Mouse (Mus musculus): ENCODE measurements at regions not wholly inside any gene's neighbourhood (a gene's known extent, or its start where the extent isn't known, plus 50 kb on each side); places are given as distances from the start of the nearest gene placed in this dataset.

DNA sequence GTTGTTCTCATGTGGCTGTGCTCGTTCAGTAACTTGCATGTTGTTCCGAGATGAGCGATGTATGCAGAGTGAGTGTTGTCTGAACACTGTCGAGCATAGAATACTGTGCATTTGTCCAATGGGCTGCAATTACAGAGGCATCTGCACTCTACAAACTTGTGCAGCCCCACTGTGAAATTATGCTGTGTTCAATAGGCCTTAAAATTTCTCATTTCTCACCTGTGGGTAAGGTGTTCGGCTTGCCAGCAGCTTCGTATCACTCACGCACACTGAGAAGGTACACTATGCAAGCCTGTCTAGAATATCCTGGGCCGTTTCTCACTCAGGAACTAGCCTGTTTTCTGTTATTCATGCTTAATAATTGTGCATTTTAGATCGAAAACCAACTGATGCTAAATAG lies 479.8 kb downstream of the Tmem182 start:
- WGBS = 89% methylated on average over 9 of the region's 9 CpGs
- Histone ChIP-seq H3K9me3 (ENCODE audit: control insufficient read depth, low read depth, low read length) (no peaks in the 10 kb centered on the region), H3K27ac (ENCODE audit: low read length) (no peak overlapping the region), H3K4me2 (replicated peaks; ENCODE audit: low read depth, low read length) (no peak overlapping the region), H3K4me1 (ENCODE audit: control insufficient read depth, insufficient read depth, low read length) (no peaks in the 10 kb centered on the region), H3K27me3 (ENCODE audit: control insufficient read depth, insufficient read depth, low read length) (no peaks in the 10 kb centered on the region), H3K9ac (replicated peaks; ENCODE audit: low read depth, low read length) (no peak overlapping the region), H3K4me3 (ENCODE audit: low read depth, low read length) (no peak overlapping the region), H3K36me3 (ENCODE audit: control insufficient read depth, insufficient read depth, low read length) (no peaks in the 10 kb centered on the region)
- no peak for ATAC-seq (ENCODE audit: insufficient number of reproducible peaks, insufficient read depth, low FRiP score, low read depth)

- no peak for ATAC-seq (ENCODE audit: insufficient number of reproducible peaks, insufficient read depth, low FRiP score, low read depth)
- H3K27ac ChIP-seq (ENCODE audit: low read length) = no peak overlapping the region
- H3K4me3 ChIP-seq (ENCODE audit: low read depth, low read length) = no peak overlapping the region
- H3K27me3 ChIP-seq (ENCODE audit: control insufficient read depth, insufficient read depth, low read length) = no peaks in the 10 kb centered on the region
- H3K4me1 ChIP-seq (ENCODE audit: control insufficient read depth, insufficient read depth, low read length) = no peaks in the 10 kb centered on the region
- H3K36me3 ChIP-seq (ENCODE audit: control insufficient read depth, insufficient read depth, low read length) = no peaks in the 10 kb centered on the region
- no peaks in the 10 kb centered on the region for H3K9me3 ChIP-seq (ENCODE audit: control insufficient read depth, low read depth, low read length)
- H3K4me2 ChIP-seq (replicated peaks; ENCODE audit: low read depth, low read length) = no peak overlapping the region
- WGBS = 87% methylated on average over 9 of the region's 9 CpGs
- no peak overlapping the region for H3K9ac ChIP-seq (replicated peaks; ENCODE audit: low read depth, low read length)
Observed at GRCm38 (mm10) chr1:41286221-41286620, 480.8 kb downstream of the Tmem182 start.

DNA sequence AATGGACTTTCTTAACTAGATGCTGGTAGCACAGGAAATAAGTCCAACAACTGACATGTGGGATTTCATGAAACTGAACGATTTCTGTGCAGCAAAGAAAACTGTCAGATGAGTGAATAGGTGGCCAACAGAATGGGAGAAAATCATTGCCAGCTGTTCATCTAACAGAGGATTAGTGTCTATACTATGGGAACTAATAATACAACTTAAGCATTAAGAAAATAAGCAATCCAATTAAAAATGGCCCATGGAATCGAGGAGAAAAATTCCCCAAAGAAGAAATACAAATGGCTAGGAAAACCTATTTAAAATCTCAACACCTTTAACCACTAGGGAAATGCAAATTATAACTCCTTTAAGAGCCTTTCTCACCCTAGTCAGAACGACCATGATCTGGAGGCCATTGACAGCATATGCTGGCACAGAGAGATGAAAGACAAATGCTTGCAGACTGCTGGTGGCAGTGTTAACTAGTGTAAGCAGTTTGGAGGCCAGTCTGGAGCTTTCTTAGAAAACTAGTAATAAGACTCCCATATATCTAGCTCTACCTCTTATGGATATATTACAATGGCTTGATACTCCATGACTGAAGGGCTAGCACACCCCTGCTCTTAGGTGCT lies 521.6 kb downstream of the Tmem182 start:
- no peak overlapping the region for H3K27ac ChIP-seq (ENCODE audit: low read length)
- H3K4me1 ChIP-seq (ENCODE audit: control insufficient read depth, insufficient read depth, low read length) = no peaks in the 10 kb centered on the region
- H3K27me3 ChIP-seq (ENCODE audit: control insufficient read depth, insufficient read depth, low read length) = no peaks in the 10 kb centered on the region
- H3K4me3 ChIP-seq (ENCODE audit: low read depth, low read length) = no peak overlapping the region
- H3K36me3 ChIP-seq (ENCODE audit: control insufficient read depth, insufficient read depth, low read length) = no peaks in the 10 kb centered on the region
- H3K9ac ChIP-seq (replicated peaks; ENCODE audit: low read depth, low read length) = no peak overlapping the region
- 50% methylated on average over 3 of the region's 3 CpGs for WGBS
- ATAC-seq (ENCODE audit: insufficient number of reproducible peaks, insufficient read depth, low FRiP score, low read depth) = no peak
- no peaks in the 10 kb centered on the region for H3K9me3 ChIP-seq (ENCODE audit: control insufficient read depth, low read depth, low read length)
- H3K4me2 ChIP-seq (replicated peaks; ENCODE audit: low read depth, low read length) = no peak overlapping the region

DNA sequence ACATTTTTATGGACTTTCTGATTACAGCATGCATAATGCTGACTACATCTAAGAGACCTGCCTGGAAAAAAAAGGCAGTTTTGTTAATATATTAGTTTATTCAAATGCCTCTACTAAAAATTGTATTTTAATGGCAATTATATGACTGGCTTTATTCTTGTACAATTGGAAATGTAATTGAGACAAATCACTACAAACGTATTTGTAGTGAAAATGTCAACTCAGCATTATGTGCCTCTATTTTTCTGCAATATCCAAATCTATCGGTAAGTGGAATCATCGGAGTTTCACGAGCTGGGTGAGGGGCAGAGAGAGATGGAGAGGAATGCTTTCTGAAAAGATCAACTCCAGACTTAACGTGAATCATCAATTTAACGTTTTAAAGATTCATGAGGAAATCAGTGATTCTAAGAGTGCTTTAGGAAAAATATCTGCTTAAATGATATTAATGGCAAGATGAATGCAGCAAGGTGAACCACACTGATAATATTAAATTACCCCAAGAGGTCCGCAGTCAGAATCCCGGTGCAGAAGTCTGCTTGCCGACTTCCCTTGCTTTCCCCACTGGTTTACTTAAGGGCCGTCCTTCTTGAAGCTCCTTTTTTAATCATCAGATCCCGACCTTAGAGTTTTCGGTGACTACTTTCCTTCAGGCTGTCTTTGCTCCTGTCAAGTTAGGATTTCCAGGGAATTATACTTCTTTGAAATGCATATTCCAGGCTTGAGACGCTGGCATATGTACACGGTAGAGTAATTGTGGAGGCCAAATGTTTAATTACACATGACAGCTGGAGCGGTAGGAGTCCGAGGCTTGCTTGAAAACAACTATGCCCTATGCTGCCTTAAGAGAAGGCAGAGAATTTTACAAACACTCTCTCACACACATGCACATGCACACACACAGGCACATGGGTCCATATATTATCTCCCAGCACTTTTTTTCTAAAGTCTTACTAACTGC lies 544.7 kb downstream of the Tmem182 start:
- no peak for ATAC-seq (ENCODE audit: insufficient number of reproducible peaks, insufficient read depth, low FRiP score, low read depth)

DNA sequence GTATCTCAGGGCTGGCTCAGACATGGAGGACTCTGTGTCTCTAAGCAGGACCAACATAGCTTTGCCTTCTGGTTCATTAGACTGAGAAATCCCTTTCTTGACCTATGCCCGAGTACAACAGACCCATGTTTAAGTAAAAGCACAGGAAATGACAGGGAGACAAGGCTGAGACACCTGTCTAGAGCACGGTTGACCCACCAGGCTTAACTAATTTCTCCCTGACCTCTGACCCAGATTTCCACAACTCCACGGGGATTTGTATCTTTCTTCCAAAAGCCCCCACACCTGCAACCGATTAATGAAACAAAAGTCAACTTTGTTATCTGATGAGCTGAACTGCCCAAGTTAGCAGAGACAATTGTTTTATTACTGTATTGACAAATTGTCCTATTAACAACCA lies 553.7 kb downstream of the Tmem182 start:
- Histone ChIP-seq H3K9ac (replicated peaks; ENCODE audit: low read depth, low read length) (no peak overlapping the region), H3K27ac (ENCODE audit: low read length) (no peak overlapping the region), H3K4me2 (replicated peaks; ENCODE audit: low read depth, low read length) (no peak overlapping the region), H3K4me3 (ENCODE audit: low read depth, low read length) (no peak overlapping the region), H3K27me3 (ENCODE audit: control insufficient read depth, insufficient read depth, low read length) (no peaks in the 10 kb centered on the region), H3K36me3 (ENCODE audit: control insufficient read depth, insufficient read depth, low read length) (no peaks in the 10 kb centered on the region), H3K9me3 (ENCODE audit: control insufficient read depth, low read depth, low read length) (no peaks in the 10 kb centered on the region), H3K4me1 (ENCODE audit: control insufficient read depth, insufficient read depth, low read length) (no peaks in the 10 kb centered on the region)
- no peak for ATAC-seq (ENCODE audit: insufficient number of reproducible peaks, insufficient read depth, low FRiP score, low read depth)
- WGBS = 15% methylated on average over 4 of the region's 4 CpGs

More for the DNA sequence above, 544.7 kb downstream of the Tmem182 start:
- Histone ChIP-seq H3K4me1 (ENCODE audit: control insufficient read depth, insufficient read depth, low read length) (no peaks in the 10 kb centered on the region), H3K4me3 (ENCODE audit: low read depth, low read length) (no peak overlapping the region), H3K27ac (ENCODE audit: low read length) (no peak overlapping the region), H3K36me3 (ENCODE audit: control insufficient read depth, insufficient read depth, low read length) (no peaks in the 10 kb centered on the region), H3K27me3 (ENCODE audit: control insufficient read depth, insufficient read depth, low read length) (no peaks in the 10 kb centered on the region), H3K4me2 (replicated peaks; ENCODE audit: low read depth, low read length) (no peak overlapping the region), H3K9ac (replicated peaks; ENCODE audit: low read depth, low read length) (no peak overlapping the region), H3K9me3 (ENCODE audit: control insufficient read depth, low read depth, low read length) (no peaks in the 10 kb centered on the region)
- 68% methylated on average over 16 of the region's 16 CpGs for WGBS

GRCm38 (mm10) chr1:41361512-41361911 lies 556.1 kb downstream of the Tmem182 start:
- ATAC-seq (ENCODE audit: insufficient number of reproducible peaks, insufficient read depth, low FRiP score, low read depth) = no peak
- Histone ChIP-seq H3K4me1 (ENCODE audit: control insufficient read depth, insufficient read depth, low read length) (no peaks in the 10 kb centered on the region), H3K4me2 (replicated peaks; ENCODE audit: low read depth, low read length) (no peak overlapping the region), H3K36me3 (ENCODE audit: control insufficient read depth, insufficient read depth, low read length) (no peaks in the 10 kb centered on the region), H3K9me3 (ENCODE audit: control insufficient read depth, low read depth, low read length) (no peaks in the 10 kb centered on the region), H3K27ac (ENCODE audit: low read length) (no peak overlapping the region), H3K27me3 (ENCODE audit: control insufficient read depth, insufficient read depth, low read length) (no peaks in the 10 kb centered on the region), H3K9ac (replicated peaks; ENCODE audit: low read depth, low read length) (no peak overlapping the region), H3K4me3 (ENCODE audit: low read depth, low read length) (no peak overlapping the region)
- 78% methylated on average over 3 of the region's 3 CpGs for WGBS

GRCm38 (mm10) chr1:41380013-41380412 lies 574.6 kb downstream of the Tmem182 start:
- Histone ChIP-seq H3K9me3 (ENCODE audit: control insufficient read depth, low read depth, low read length) (no peaks in the 10 kb centered on the region), H3K27ac (ENCODE audit: low read length) (no peak overlapping the region), H3K36me3 (ENCODE audit: control insufficient read depth, insufficient read depth, low read length) (no peaks in the 10 kb centered on the region), H3K9ac (replicated peaks; ENCODE audit: low read depth, low read length) (no peak overlapping the region), H3K27me3 (ENCODE audit: control insufficient read depth, insufficient read depth, low read length) (no peaks in the 10 kb centered on the region), H3K4me2 (replicated peaks; ENCODE audit: low read depth, low read length) (no peak overlapping the region), H3K4me1 (ENCODE audit: control insufficient read depth, insufficient read depth, low read length) (no peaks in the 10 kb centered on the region), H3K4me3 (ENCODE audit: low read depth, low read length) (no peak overlapping the region)
- 55% methylated on average over 4 of the region's 4 CpGs for WGBS
- no peak for ATAC-seq (ENCODE audit: insufficient number of reproducible peaks, insufficient read depth, low FRiP score, low read depth)

DNA sequence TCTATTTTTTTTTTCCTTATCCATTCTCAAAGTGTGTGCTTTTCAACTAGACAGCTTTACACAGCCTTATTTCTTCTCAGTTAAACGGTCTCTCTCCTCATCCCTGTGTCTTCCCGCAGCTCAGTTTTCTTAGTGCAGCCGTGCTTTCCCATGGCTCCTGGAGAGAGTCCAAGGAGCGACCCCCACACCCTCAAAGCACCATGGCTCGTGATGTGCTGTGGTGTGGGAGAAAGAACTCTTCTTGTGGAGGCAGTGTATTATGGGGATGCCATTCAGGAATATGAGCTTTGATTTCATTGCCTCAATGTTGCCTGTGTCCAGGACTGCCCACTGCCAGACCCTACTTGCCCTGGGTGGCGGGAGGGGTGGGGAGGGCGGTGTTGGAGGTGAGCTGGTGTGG lies 576.1 kb downstream of the Tmem182 start:
- H3K4me1 ChIP-seq (ENCODE audit: control insufficient read depth, insufficient read depth, low read length) = no peaks in the 10 kb centered on the region
- H3K36me3 ChIP-seq (ENCODE audit: control insufficient read depth, insufficient read depth, low read length) = no peaks in the 10 kb centered on the region
- H3K9me3 ChIP-seq (ENCODE audit: control insufficient read depth, low read depth, low read length) = no peaks in the 10 kb centered on the region
- 61% methylated on average over 7 of the region's 7 CpGs for WGBS
- no peak for ATAC-seq (ENCODE audit: insufficient number of reproducible peaks, insufficient read depth, low FRiP score, low read depth)
- no peak overlapping the region for H3K27ac ChIP-seq (ENCODE audit: low read length)
- no peak overlapping the region for H3K9ac ChIP-seq (replicated peaks; ENCODE audit: low read depth, low read length)
- no peak overlapping the region for H3K4me3 ChIP-seq (ENCODE audit: low read depth, low read length)
- no peaks in the 10 kb centered on the region for H3K27me3 ChIP-seq (ENCODE audit: control insufficient read depth, insufficient read depth, low read length)
- H3K4me2 ChIP-seq (replicated peaks; ENCODE audit: low read depth, low read length) = no peak overlapping the region

Measured in stomach, embryonic 14.5 days (tissue).